Mouse (Mus musculus): Measurements from ENCODE around the gene Htra1. TPM values are rescaled to one million over a fixed set of nuclear protein-coding genes. Genes with fewer than 3 reads are reported as not detected.

Gene Htra1
- total and polyA plus RNA-seq, 3 experiments = not detected

- no peaks in the 10 kb centered on the region for H3K36me3 ChIP-seq (ENCODE audit: control insufficient read depth in 1 of 2, insufficient read depth in 2 of 2, low read length in 2 of 2)
- TF ChIP-seq NELFE (IDR thresholded peaks at IDR 0.05; ENCODE audit: low read depth, low read length) (no peak), MYC (IDR thresholded peaks at IDR 0.05; ENCODE audit: low read depth, low read length) (no peak), RCOR1 (IDR thresholded peaks at IDR 0.05; ENCODE audit: low read depth, low read length) (no peak), CHD1 (IDR thresholded peaks at IDR 0.05; ENCODE audit: low read depth, low read length) (no peak), NRF1 (IDR thresholded peaks at IDR 0.05; ENCODE audit: insufficient read depth, low read depth, low read length, poor library complexity, severe bottlenecking) (no peak), ZC3H11A (IDR thresholded peaks at IDR 0.05; ENCODE audit: low read depth, low read length) (no peak), GATA1 (IDR thresholded peaks at IDR 0.05; ENCODE audit: low read depth, low read length) (no peak), MAFK (IDR thresholded peaks at IDR 0.05; ENCODE audit: borderline replicate concordance, low read depth, low read length) (no peak)
- H3K79me2 ChIP-seq (ENCODE audit: control insufficient read depth, insufficient read depth, low read length, poor library complexity) = no peaks in the 10 kb centered on the region
- H3K27ac ChIP-seq (ENCODE audit: control insufficient read depth, low read depth, low read length) = no peak overlapping the region
- H3K4me1 ChIP-seq (ENCODE audit: control insufficient read depth in 1 of 2, insufficient read depth in 2 of 2, low read length in 2 of 2) = no peaks in the 10 kb centered on the region
- H3K4me3 ChIP-seq (ENCODE audit: control insufficient read depth in 1 of 2, insufficient read depth in 1 of 2, low read depth in 2 of 2, low read length in 2 of 2) = no peak overlapping the region
- H3K9me3 ChIP-seq (replicated peaks; ENCODE audit: insufficient read depth, low read length) = no peaks in the 10 kb centered on the region
- H3K27me3 ChIP-seq (ENCODE audit: control insufficient read depth in 1 of 2, insufficient read depth in 2 of 2, low read length in 2 of 2) = no peaks in the 10 kb centered on the region
- H3K9ac ChIP-seq (ENCODE audit: control insufficient read depth, low read depth, low read length, poor library complexity, severe bottlenecking) = no peak overlapping the region
- no peak for DNase-seq (ENCODE audit: low read depth, low spot score)
Observed at GRCm38 (mm10) chr7:130982371-130982770, 46.5 kb downstream of the Htra1 start.

DNA sequence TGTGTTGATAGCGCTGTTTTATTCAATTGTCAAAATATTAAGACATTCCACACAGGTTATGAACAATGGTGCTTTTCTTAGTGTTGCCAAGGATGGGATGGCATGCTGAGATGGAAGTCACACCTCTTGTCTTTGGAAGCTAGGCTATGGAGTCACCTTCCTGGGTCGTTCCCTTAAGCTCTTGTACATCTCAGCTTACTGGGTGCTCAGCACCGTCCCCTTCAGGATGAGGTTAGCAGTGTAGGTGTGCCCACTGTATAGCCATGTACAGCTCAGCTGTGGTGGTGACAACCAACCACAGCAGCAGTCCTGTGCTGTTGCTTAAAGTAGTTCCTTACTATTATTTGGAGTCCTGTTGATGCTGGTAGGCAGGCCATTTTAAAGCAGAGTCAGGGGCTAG lies 47.0 kb downstream of the Htra1 start:
- H3K9ac ChIP-seq (ENCODE audit: control insufficient read depth, low read depth, low read length, poor library complexity, severe bottlenecking) = no peak overlapping the region
- H3K27me3 ChIP-seq (ENCODE audit: control insufficient read depth in 1 of 2, insufficient read depth in 2 of 2, low read length in 2 of 2) = no peaks in the 10 kb centered on the region
- no peaks in the 10 kb centered on the region for H3K9me3 ChIP-seq (replicated peaks; ENCODE audit: insufficient read depth, low read length)
- H3K4me3 ChIP-seq (ENCODE audit: control insufficient read depth in 1 of 2, insufficient read depth in 1 of 2, low read depth in 2 of 2, low read length in 2 of 2) = no peak overlapping the region
- no peak overlapping the region for H3K27ac ChIP-seq (ENCODE audit: control insufficient read depth, low read depth, low read length)
- DNase-seq (ENCODE audit: low read depth, low spot score) = no peak
- no peak for TF ChIP-seq POLR2AphosphoS5 (IDR thresholded peaks at IDR 0.05; ENCODE audit: borderline replicate concordance, low read depth, low read length)
- no peak for TF ChIP-seq ZMIZ1 (IDR thresholded peaks at IDR 0.05; ENCODE audit: low read depth, low read length)
- TF ChIP-seq MXI1 (IDR thresholded peaks at IDR 0.05; ENCODE audit: low read depth, low read length) = no peak
- TF ChIP-seq NRF1 (IDR thresholded peaks at IDR 0.05; ENCODE audit: insufficient read depth, low read depth, low read length, poor library complexity, severe bottlenecking) = no peak
- TF ChIP-seq TAL1 (IDR thresholded peaks at IDR 0.05; ENCODE audit: low read length) = no peak
- no peaks in the 10 kb centered on the region for H3K79me2 ChIP-seq (ENCODE audit: control insufficient read depth, insufficient read depth, low read length, poor library complexity)
- no peaks in the 10 kb centered on the region for H3K4me1 ChIP-seq (ENCODE audit: control insufficient read depth in 1 of 2, insufficient read depth in 2 of 2, low read length in 2 of 2)
- H3K36me3 ChIP-seq (ENCODE audit: control insufficient read depth in 1 of 2, insufficient read depth in 2 of 2, low read length in 2 of 2) = no peaks in the 10 kb centered on the region

DNA sequence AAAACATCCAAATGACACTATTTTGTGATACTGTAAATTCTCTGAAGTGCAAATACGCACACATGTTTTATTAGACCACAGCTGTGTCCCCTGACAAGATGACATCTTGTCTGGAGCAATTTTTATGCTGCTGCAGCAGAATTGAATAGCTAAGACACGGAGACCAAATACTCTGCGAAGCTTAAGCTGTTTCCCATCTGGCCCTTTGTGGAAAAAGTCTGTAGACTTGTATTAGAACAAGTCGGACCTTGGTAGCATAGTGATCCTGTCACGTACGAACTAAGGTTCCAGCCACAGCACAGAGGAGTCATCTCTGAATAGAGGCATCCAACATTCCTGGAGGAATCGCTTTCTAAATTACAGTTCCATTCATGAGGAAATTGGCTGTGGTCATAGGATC lies 48.4 kb downstream of the Htra1 start:
- no peak overlapping the region for H3K27ac ChIP-seq (ENCODE audit: control insufficient read depth, low read depth, low read length)
- no peak overlapping the region for H3K9ac ChIP-seq (ENCODE audit: control insufficient read depth, low read depth, low read length, poor library complexity, severe bottlenecking)
- H3K4me3 ChIP-seq (ENCODE audit: control insufficient read depth in 1 of 2, insufficient read depth in 1 of 2, low read depth in 2 of 2, low read length in 2 of 2) = no peak overlapping the region
- H3K79me2 ChIP-seq (ENCODE audit: control insufficient read depth, insufficient read depth, low read length, poor library complexity) = no peaks in the 10 kb centered on the region
- DNase-seq (ENCODE audit: low read depth, low spot score) = no peak
- H3K9me3 ChIP-seq (replicated peaks; ENCODE audit: insufficient read depth, low read length) = no peaks in the 10 kb centered on the region
- no peaks in the 10 kb centered on the region for H3K4me1 ChIP-seq (ENCODE audit: control insufficient read depth in 1 of 2, insufficient read depth in 2 of 2, low read length in 2 of 2)
- no peaks in the 10 kb centered on the region for H3K36me3 ChIP-seq (ENCODE audit: control insufficient read depth in 1 of 2, insufficient read depth in 2 of 2, low read length in 2 of 2)
- H3K27me3 ChIP-seq (ENCODE audit: control insufficient read depth in 1 of 2, insufficient read depth in 2 of 2, low read length in 2 of 2) = no peaks in the 10 kb centered on the region
- TF ChIP-seq USF2 (IDR thresholded peaks at IDR 0.05; ENCODE audit: borderline replicate concordance in 1 of 2, insufficient read depth in 1 of 2, low read depth in 1 of 2, low read length in 2 of 2) (no peak), TCF12 (IDR thresholded peaks at IDR 0.05; ENCODE audit: low read depth, low read length) (no peak), ZKSCAN1 (IDR thresholded peaks at IDR 0.05; ENCODE audit: low read depth, low read length) (no peak), TBP (IDR thresholded peaks at IDR 0.05; ENCODE audit: low read depth, low read length) (no peak), SIN3A (IDR thresholded peaks at IDR 0.05; ENCODE audit: low read length) (no peak), ELF1 (IDR thresholded peaks at IDR 0.05; ENCODE audit: low read depth, low read length) (no peak), ZC3H11A (IDR thresholded peaks at IDR 0.05; ENCODE audit: low read depth, low read length) (no peak), POLR2A (IDR thresholded peaks at IDR 0.05; ENCODE audit: control insufficient read depth in 1 of 2, insufficient read depth in 1 of 2, low read depth in 1 of 2, low read length in 2 of 2, poor library complexity in 1 of 2) (no peak), CHD1 (IDR thresholded peaks at IDR 0.05; ENCODE audit: low read depth, low read length) (no peak), RAD21 (IDR thresholded peaks at IDR 0.05; ENCODE audit: low read depth, low read length) (no peak), MAX (IDR thresholded peaks at IDR 0.05; ENCODE audit: low read length) (no peak), EP300 (IDR thresholded peaks at IDR 0.05; ENCODE audit: low read depth in 1 of 2, low read length in 2 of 2) (no peak), BHLHE40 (IDR thresholded peaks at IDR 0.05; ENCODE audit: borderline replicate concordance, low read depth, low read length) (no peak), JUND (IDR thresholded peaks at IDR 0.05; ENCODE audit: low read depth, low read length) (no peak), HCFC1 (IDR thresholded peaks at IDR 0.05; ENCODE audit: low read depth, low read length) (no peak), KAT2A (conservative IDR thresholded peaks at IDR 0.05; ENCODE audit: low read depth, low read length) (no peak), POLR2AphosphoS2 (IDR thresholded peaks at IDR 0.05; ENCODE audit: low read length) (no peak), MAFK (IDR thresholded peaks at IDR 0.05; ENCODE audit: borderline replicate concordance, low read depth, low read length) (no peak)
